Mouse (Mus musculus): Measurements from ENCODE around the gene Plcg1. TPM values are rescaled to one million over a fixed set of nuclear protein-coding genes. Genes with fewer than 3 reads are reported as not detected.
A peak's percentile ranks its signal among the peaks of the same experiment; 100 is the strongest.

Gene Plcg1
- polyA plus RNA-seq, 1 experiment from 2014 or later = 25.3 TPM

DNA sequence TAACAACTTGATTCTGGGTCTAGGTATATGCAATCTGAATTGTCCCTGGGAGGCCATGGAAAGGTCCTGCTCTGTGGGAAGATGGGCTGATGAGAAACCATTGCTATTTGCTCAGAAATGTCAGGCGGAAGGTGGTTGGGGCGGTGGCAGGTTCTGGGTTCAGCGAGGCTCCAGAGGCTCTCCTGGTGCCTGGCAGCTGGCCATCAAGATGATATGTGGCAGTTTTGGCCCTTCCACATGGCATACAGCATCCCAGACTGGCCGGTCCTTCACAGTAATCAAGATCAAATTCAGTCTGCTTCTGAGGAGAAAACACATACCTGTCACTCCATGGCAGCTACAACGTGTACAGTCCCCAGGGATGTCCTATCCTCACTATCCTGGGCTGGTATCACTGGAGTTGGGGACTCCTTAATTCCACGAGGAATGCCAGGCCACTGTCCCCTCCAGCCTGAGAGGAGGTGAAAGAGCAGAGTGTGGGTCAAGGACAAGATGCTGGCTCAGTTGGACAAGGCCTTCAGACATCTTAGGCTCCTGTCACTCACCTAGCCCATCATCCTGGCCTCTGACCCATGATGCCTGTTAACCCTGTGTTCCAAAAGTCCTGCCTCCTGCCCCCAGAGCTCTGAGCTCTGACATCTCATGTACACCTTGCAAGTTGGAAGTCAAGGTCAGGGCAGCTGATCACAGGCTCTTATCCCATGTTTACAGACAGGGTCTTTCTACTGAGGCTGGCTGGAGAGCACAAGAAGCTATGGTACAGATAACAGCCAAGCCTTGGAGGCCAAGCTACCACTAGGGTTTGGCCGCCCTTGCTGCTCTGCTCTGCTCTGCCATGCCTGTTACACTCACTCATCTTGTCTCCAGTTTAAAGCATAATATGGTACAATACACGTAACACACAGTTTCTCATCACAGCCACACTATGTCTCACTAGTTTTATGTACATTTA lies 40.5 kb downstream of the Plcg1 start:
- H3K9ac ChIP-seq = no peak overlapping the region
- no peak overlapping the region for H3K4me3 ChIP-seq
- H3K4me2 ChIP-seq = no peak overlapping the region
- no peak overlapping the region for H3K27ac ChIP-seq
- no peaks in the 10 kb centered on the region for H3K9me3 ChIP-seq (replicated peaks)
- no peaks in the 10 kb centered on the region for H3K36me3 ChIP-seq
- no peaks in the 10 kb centered on the region for H3K27me3 ChIP-seq
- ATAC-seq (replicated peaks; ENCODE audit: insufficient number of reproducible peaks, insufficient read depth, low FRiP score, low read depth) = 0 out of 2 replicates have a peak, but pooled peaks have one; percentile 22
- H3K4me1 ChIP-seq (replicated peaks) = no peaks in the 10 kb centered on the region
- 71% methylated on average over 8 of the region's 8 CpGs for WGBS

GRCm38 (mm10) chr2:160778034-160778433 lies 46.9 kb downstream of the Plcg1 start:
- no peaks in the 10 kb centered on the region for H3K27me3 ChIP-seq
- H3K4me1 ChIP-seq (replicated peaks) = no peaks in the 10 kb centered on the region
- H3K36me3 ChIP-seq = peaks cover 13% of the 10 kb centered on the region; the same call in 1 of the 2 replicates
- 76% methylated on average over 2 of the region's 2 CpGs for WGBS
- H3K4me2 ChIP-seq = no peak overlapping the region
- no peak overlapping the region for H3K27ac ChIP-seq
- no peak overlapping the region for H3K4me3 ChIP-seq
- ATAC-seq (replicated peaks; ENCODE audit: insufficient number of reproducible peaks, insufficient read depth, low FRiP score, low read depth) = no peak
- no peak overlapping the region for H3K9ac ChIP-seq
- H3K9me3 ChIP-seq (replicated peaks) = no peaks in the 10 kb centered on the region

DNA sequence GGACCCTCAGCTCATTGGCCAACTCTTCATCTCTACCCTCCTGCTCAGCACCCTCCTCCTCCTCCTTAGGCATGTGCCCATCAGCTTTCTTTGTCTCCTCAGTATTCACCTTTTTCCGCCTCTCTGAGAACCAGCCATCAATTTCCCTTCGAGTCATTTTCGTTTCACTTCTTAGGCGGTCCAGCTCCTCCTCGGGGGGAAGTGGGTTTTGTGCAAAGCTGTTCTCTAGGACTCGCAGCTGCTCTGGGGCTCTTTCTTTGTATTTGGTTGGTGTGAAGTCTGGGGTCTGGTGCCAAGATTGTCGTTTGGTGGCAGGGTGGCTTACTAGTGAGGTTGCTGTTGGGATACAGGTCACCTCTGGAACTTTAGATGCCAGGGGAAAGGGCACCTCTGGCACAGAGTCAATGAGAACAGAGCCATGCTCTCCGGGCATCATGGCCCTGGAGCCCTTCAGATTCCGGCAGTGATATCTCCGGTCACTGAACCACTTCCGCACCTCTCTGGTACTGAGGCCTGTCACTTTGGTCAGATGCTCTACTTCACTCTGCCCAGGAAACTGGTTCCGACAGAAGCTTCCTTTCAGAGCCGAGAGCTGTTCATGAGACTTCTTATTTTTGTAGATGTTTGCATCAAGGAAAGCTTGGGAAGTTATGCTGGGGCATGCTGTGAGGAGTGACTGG lies 49.2 kb downstream of the Plcg1 start:
- Histone ChIP-seq H3K4me3 (no peak overlapping the region), H3K4me2 (no peak overlapping the region), H3K9ac (no peak overlapping the region), H3K9me3 (replicated peaks) (no peaks in the 10 kb centered on the region), H3K27ac (no peak overlapping the region), H3K36me3 (peaks cover 13% of the 10 kb centered on the region; the same call in 1 of the 2 replicates), H3K27me3 (no peaks in the 10 kb centered on the region), H3K4me1 (replicated peaks) (peaks cover 6% of the 10 kb centered on the region; the same call in 1 of the 2 replicates)
- ATAC-seq (replicated peaks; ENCODE audit: insufficient number of reproducible peaks, insufficient read depth, low FRiP score, low read depth) = no peak
- WGBS = 86% methylated on average over 13 of the region's 13 CpGs

GRCm38 (mm10) chr2:160780834-160781219 lies 49.7 kb downstream of the Plcg1 start:
- Histone ChIP-seq H3K4me1 (replicated peaks) (peaks cover 8% of the 10 kb centered on the region; the same call in 1 of the 2 replicates), H3K9me3 (replicated peaks) (no peaks in the 10 kb centered on the region), H3K27ac (no peak overlapping the region), H3K4me3 (no peak overlapping the region), H3K4me2 (no peak overlapping the region), H3K36me3 (peaks cover 13% of the 10 kb centered on the region; the same call in 1 of the 2 replicates), H3K9ac (no peak overlapping the region), H3K27me3 (no peaks in the 10 kb centered on the region)
- ATAC-seq (replicated peaks; ENCODE audit: insufficient number of reproducible peaks, insufficient read depth, low FRiP score, low read depth) = no peak
- 88% methylated on average over 2 of the region's 2 CpGs for WGBS

- Histone ChIP-seq H3K9ac (no peak overlapping the region), H3K4me3 (no peak overlapping the region), H3K9me3 (replicated peaks) (no peaks in the 10 kb centered on the region), H3K27me3 (no peaks in the 10 kb centered on the region), H3K4me2 (no peak overlapping the region), H3K27ac (no peak overlapping the region), H3K36me3 (0 out of 2 replicates have a peak, but pooled peaks cover 2% of the 10 kb centered on the region), H3K4me1 (replicated peaks) (peaks cover 11% of the 10 kb centered on the region)
- ATAC-seq (replicated peaks; ENCODE audit: insufficient number of reproducible peaks, insufficient read depth, low FRiP score, low read depth) = no peak
- WGBS = 80% methylated on average over 1 of the region's 1 CpGs
Measured at GRCm38 (mm10) chr2:160786333-160786732, 55.2 kb downstream of the Plcg1 start.

DNA sequence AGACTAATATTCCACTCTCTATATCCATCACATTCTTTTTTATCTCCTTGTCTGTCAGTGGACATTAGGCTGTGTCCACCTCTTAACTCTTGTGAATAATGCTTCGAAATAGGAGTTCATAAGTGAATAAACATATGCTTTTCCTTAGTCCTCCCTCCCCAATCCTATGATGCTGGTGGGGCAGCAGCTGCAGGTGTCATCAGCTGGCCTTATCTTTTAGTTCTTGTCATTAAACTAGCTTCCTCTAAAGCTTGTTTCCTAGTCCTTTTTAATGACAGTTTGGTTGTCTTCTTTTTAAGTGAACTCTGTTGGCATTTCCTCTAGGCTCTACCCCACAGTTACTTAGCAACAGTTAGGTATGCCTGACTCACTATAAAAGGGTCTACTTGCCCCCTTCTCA lies 57.9 kb downstream of the Plcg1 start:
- Histone ChIP-seq H3K4me3 (no peak overlapping the region), H3K27ac (no peak overlapping the region), H3K27me3 (no peaks in the 10 kb centered on the region), H3K9me3 (replicated peaks) (no peaks in the 10 kb centered on the region), H3K4me1 (replicated peaks) (peaks cover 11% of the 10 kb centered on the region), H3K4me2 (no peak overlapping the region), H3K36me3 (no peaks in the 10 kb centered on the region), H3K9ac (no peak overlapping the region)
- WGBS = 65% methylated on average over 1 of the region's 1 CpGs
- no peak for ATAC-seq (replicated peaks; ENCODE audit: insufficient number of reproducible peaks, insufficient read depth, low FRiP score, low read depth)

DNA sequence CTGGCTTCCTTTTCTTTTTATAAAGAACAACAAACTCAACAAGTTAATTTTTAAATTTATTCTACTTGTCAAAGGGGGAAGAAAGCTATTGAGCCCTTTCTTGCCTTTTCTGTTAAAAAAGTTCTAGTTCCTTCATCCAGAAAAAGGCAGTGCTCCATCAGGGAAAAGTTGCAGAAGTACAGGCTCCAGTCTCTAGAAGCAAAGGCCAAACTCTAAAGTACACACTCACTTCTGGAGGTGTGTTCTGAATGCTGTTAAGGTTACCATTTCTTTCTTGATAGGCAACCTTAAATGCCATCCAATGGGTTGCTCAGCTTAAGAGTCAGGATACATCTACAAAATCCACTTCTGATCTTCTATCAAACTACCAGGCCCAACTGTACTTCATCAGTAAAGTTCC lies 58.6 kb downstream of the Plcg1 start:
- no peak overlapping the region for H3K9ac ChIP-seq
- H3K9me3 ChIP-seq (replicated peaks) = no peaks in the 10 kb centered on the region
- H3K4me1 ChIP-seq (replicated peaks) = peaks cover 7% of the 10 kb centered on the region
- H3K27me3 ChIP-seq = no peaks in the 10 kb centered on the region
- no peak overlapping the region for H3K4me3 ChIP-seq
- no peaks in the 10 kb centered on the region for H3K36me3 ChIP-seq
- ATAC-seq (replicated peaks; ENCODE audit: insufficient number of reproducible peaks, insufficient read depth, low FRiP score, low read depth) = no peak
- no peak overlapping the region for H3K4me2 ChIP-seq
- H3K27ac ChIP-seq = no peak overlapping the region

DNA sequence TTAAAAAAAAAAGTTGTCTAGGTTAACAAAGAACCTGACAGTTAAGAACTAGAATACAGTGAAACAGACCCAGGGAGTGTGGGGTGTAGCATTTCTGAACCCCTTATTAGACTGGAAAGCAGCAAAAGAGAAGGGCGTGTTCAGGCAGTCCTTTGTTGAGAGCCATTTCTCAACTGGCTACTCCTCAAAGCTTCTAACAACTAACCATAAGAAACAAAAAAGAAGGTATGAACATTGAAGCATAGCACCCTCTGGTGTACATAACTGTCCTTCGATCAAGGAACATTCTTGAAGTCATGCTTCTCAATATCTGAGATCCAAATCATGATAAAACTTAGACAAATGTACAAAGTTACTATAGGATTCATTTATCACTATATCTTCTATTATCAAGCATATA lies 62.0 kb downstream of the Plcg1 start:
- no peaks in the 10 kb centered on the region for H3K9me3 ChIP-seq (replicated peaks)
- 77% methylated on average over 2 of the region's 2 CpGs for WGBS
- no peaks in the 10 kb centered on the region for H3K36me3 ChIP-seq
- H3K4me2 ChIP-seq = no peak overlapping the region
- no peaks in the 10 kb centered on the region for H3K27me3 ChIP-seq
- no peak overlapping the region for H3K27ac ChIP-seq
- H3K4me3 ChIP-seq = no peak overlapping the region
- ATAC-seq (replicated peaks; ENCODE audit: insufficient number of reproducible peaks, insufficient read depth, low FRiP score, low read depth) = no peak
- H3K9ac ChIP-seq = no peak overlapping the region
- H3K4me1 ChIP-seq (replicated peaks) = no peaks in the 10 kb centered on the region

DNA sequence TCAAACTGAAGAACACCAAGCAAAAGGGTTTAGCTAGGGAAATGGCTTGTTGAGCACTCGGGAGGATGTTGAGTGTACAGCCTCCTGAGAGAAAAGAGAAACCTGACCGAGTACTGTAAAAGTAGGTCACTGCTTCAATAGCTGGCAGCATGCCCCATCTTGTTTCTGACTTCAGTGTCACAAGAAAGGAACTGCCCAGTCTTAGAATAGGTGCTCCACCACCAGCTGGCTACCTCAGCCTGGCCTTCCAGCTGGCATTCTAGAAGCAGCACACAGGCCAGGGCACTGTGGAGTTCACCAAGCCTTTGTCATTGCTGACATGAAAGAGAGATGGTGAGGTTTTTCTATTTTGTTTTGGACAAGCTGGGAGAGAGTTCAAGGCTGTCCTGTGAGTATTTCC lies 65.9 kb downstream of the Plcg1 start:
- Histone ChIP-seq H3K9me3 (replicated peaks) (no peaks in the 10 kb centered on the region), H3K4me2 (no peak overlapping the region), H3K9ac (no peak overlapping the region), H3K4me1 (replicated peaks) (no peaks in the 10 kb centered on the region), H3K36me3 (no peaks in the 10 kb centered on the region), H3K27ac (no peak overlapping the region), H3K27me3 (no peaks in the 10 kb centered on the region), H3K4me3 (no peak overlapping the region)
- WGBS = 55% methylated on average over 2 of the region's 2 CpGs
- ATAC-seq (replicated peaks; ENCODE audit: insufficient number of reproducible peaks, insufficient read depth, low FRiP score, low read depth) = no peak

DNA sequence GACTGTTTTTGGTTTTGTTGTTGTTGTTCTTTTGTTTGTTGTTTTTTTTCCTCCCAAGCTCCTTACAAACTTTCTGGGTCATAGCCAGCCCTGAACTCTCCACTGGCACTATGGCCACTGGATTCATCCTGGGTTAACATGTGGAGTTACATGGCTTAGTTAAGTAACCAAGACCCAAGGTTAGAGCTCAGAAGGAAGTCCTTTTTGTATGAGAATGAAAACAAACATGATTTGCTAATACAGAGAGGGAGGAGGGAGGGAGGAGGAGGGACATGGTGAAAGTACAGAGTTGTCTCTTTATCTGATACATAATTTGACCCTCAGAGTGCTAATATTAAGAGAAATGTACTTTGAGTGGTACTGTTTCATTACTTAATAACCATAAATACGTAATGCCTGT lies 67.1 kb downstream of the Plcg1 start:
- ATAC-seq (replicated peaks; ENCODE audit: insufficient number of reproducible peaks, insufficient read depth, low FRiP score, low read depth) = no peak
- H3K27ac ChIP-seq = no peak overlapping the region
- no peak overlapping the region for H3K4me3 ChIP-seq
- H3K9ac ChIP-seq = no peak overlapping the region
- no peaks in the 10 kb centered on the region for H3K36me3 ChIP-seq
- no peak overlapping the region for H3K4me2 ChIP-seq
- no peaks in the 10 kb centered on the region for H3K27me3 ChIP-seq
- no peaks in the 10 kb centered on the region for H3K9me3 ChIP-seq (replicated peaks)
- H3K4me1 ChIP-seq (replicated peaks) = no peaks in the 10 kb centered on the region
- WGBS = 91% methylated on average over 1 of the region's 1 CpGs

DNA sequence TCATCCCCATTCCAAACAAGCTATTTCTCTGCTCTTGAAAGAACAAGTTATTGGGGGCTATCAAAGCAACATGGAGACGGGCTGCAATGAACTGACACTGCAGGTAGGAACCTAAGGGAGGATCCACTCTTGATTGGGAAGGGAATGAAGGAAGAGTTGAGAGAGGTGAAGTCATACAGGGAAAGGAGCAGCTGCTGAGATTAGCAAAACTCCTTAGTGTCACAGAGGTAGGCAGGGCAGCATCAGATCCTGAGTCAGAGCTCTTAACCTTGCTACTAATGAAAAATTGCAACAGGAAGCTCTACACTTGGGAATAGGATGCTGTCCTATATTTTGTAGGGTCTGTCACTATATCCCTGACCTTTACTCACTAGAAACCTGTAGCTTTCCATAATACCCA lies 69.9 kb downstream of the Plcg1 start:
- no peak for ATAC-seq (replicated peaks; ENCODE audit: insufficient number of reproducible peaks, insufficient read depth, low FRiP score, low read depth)
- WGBS = 90% methylated on average over 1 of the region's 1 CpGs

More for the DNA sequence above, 69.9 kb downstream of the Plcg1 start:
- Histone ChIP-seq H3K9ac (no peak overlapping the region), H3K9me3 (replicated peaks) (no peaks in the 10 kb centered on the region), H3K4me2 (no peak overlapping the region), H3K4me3 (no peak overlapping the region), H3K27me3 (no peaks in the 10 kb centered on the region), H3K4me1 (replicated peaks) (peaks cover 6% of the 10 kb centered on the region), H3K36me3 (no peaks in the 10 kb centered on the region), H3K27ac (no peak overlapping the region)

Data from heart, embryonic 15.5 days (tissue).